ENCODE assay signal across 8 mouse cellular contexts in the genomic region with DNA sequence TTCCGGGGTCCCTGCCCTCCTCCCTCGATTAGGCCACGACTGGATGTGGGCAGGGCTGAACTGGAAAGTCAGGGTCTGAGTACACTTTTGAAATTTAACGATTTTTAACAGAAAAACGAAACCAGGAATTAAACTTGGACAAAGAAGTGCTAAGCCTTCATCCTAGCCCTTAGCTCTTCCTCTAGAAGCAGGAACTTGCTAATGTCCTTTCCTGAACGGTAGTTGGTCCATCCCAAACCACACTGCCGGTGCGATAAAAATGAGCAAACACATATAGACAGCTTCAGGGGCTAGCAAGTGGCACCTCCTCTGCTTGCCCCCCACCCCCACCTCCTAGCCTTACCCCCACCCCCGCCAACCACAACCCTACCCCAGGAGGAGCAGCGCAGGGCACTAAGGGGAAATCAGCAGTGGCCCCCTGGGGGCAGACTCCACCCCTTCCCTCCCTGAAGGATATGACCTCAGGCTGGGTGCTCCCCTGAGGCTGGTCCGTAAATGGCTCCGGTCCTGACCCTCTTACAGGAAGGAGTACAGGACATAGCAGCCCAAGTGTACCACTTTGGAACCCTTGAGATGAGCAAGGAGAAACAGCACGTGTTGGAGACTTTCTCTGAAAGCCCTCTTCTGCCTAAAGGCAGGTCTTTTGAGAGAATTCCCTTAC. TPM values are rescaled to one million over a fixed set of nuclear protein-coding genes. Genes with fewer than 3 reads are reported as not detected.
DNase-seq lines count a peak whose midpoint lies in the region; ATAC-seq and TF ChIP-seq lines count a peak whose summit lies in the region.

No protein-coding gene starts in this region.

- H3K9me3 ChIP-seq in midbrain, embryonic 11.5 days (ENCODE audit: control insufficient read depth, low read length), result no peaks in the 10 kb centered on the region
- H3K9me3 ChIP-seq in midbrain, postnatal 0 days (ENCODE audit: low read length), result no peaks in the 10 kb centered on the region
- H3K9me3 ChIP-seq in intestine, embryonic 16.5 days (ENCODE audit: control insufficient read depth, low read length), result peaks cover 4% of the 10 kb centered on the region; the same call in 1 of the 2 replicates
- H3K9me3 ChIP-seq in lung, embryonic 15.5 days, result no peaks in the 10 kb centered on the region
- H3K9me3 ChIP-seq in forebrain, postnatal 0 days (ENCODE audit: low read length), result no peaks in the 10 kb centered on the region

- WGBS in midbrain, embryonic 11.5 days, result 75% methylated on average over 13 of the region's 13 CpGs
- 76% methylated on average over 13 of the region's 13 CpGs for WGBS in midbrain, postnatal 0 days
- 70% methylated on average over 13 of the region's 13 CpGs for WGBS in intestine, embryonic 16.5 days
- 63% methylated on average over 13 of the region's 13 CpGs for WGBS in lung, embryonic 15.5 days
- WGBS in forebrain, postnatal 0 days, result 81% methylated on average over 13 of the region's 13 CpGs

- H3K9ac ChIP-seq in midbrain, embryonic 11.5 days (ENCODE audit: low read length), result no peak overlapping the region
- H3K9ac ChIP-seq in midbrain, postnatal 0 days (replicated peaks; ENCODE audit: low read length, poor library complexity, severe bottlenecking), result no peak overlapping the region
- no peak overlapping the region for H3K9ac ChIP-seq in intestine, embryonic 16.5 days (ENCODE audit: low read depth, low read length)
- H3K9ac ChIP-seq in lung, embryonic 15.5 days, result no peak overlapping the region
- no peak overlapping the region for H3K9ac ChIP-seq in forebrain, postnatal 0 days

- H3K4me2 ChIP-seq in midbrain, embryonic 11.5 days, result no peak overlapping the region
- no peak overlapping the region for H3K4me2 ChIP-seq in midbrain, postnatal 0 days (ENCODE audit: low read depth, low read length, poor library complexity, severe bottlenecking)
- no peak overlapping the region for H3K4me2 ChIP-seq in intestine, embryonic 16.5 days (ENCODE audit: low read depth, low read length)
- peak overlapping the region; percentile 53 for H3K4me2 ChIP-seq in lung, embryonic 15.5 days
- no peak overlapping the region for H3K4me2 ChIP-seq in forebrain, postnatal 0 days (ENCODE audit: low read depth)

- H3K4me1 ChIP-seq in midbrain, embryonic 11.5 days (ENCODE audit: control insufficient read depth, insufficient read depth, low read length), result 0 out of 2 replicates have a peak, but pooled peaks cover 2% of the 10 kb centered on the region
- H3K4me1 ChIP-seq in midbrain, postnatal 0 days (ENCODE audit: insufficient read depth, low read length), result no peaks in the 10 kb centered on the region
- H3K4me1 ChIP-seq in intestine, embryonic 16.5 days (ENCODE audit: control insufficient read depth, insufficient read depth, low read length), result no peaks in the 10 kb centered on the region
- H3K4me1 ChIP-seq in lung, embryonic 15.5 days, result peaks cover 8% of the 10 kb centered on the region
- no peaks in the 10 kb centered on the region for H3K4me1 ChIP-seq in forebrain, postnatal 0 days (ENCODE audit: insufficient read depth)

- no peak for DNase-seq in midbrain, embryonic 11.5 days (ENCODE audit: low spot score, missing footprints)
- DNase-seq in midbrain, postnatal 0 days (ENCODE audit: low spot score), result no peak
- peak; percentile 5 to 15 for DNase-seq in gastrocnemius, adult 8-10 months (ENCODE audit: low spot score in 2 of 2)
- DNase-seq in spleen, postnatal 14 days (ENCODE audit: low spot score in 2 of 2), result peak; percentile 48 to 62
- no peak for DNase-seq in layer of hippocampus, postnatal 14 days (ENCODE audit: low spot score in 2 of 2)
- DNase-seq in forebrain, postnatal 0 days, result no peak

- no peak overlapping the region for H3K27ac ChIP-seq in midbrain, embryonic 11.5 days (ENCODE audit: low read depth, low read length)
- no peak overlapping the region for H3K27ac ChIP-seq in midbrain, postnatal 0 days (ENCODE audit: low read depth, low read length)
- no peak overlapping the region for H3K27ac ChIP-seq in intestine, embryonic 16.5 days (ENCODE audit: low read length)
- no peak overlapping the region for H3K27ac ChIP-seq in lung, embryonic 15.5 days
- no peak overlapping the region for H3K27ac ChIP-seq in forebrain, postnatal 0 days (ENCODE audit: low read depth, low read length)

- TF ChIP-seq CTCF in midbrain, postnatal 0 days (IDR thresholded peaks at IDR 0.05), result no peak
- no peak for TF ChIP-seq CTCF in forebrain, postnatal 0 days (IDR thresholded peaks at IDR 0.05; ENCODE audit: low read depth)

- 0 out of 2 replicates have a peak, but pooled peaks have one; percentile 25 for ATAC-seq in midbrain, embryonic 11.5 days (ENCODE audit: low FRiP score)
- ATAC-seq in midbrain, postnatal 0 days (ENCODE audit: low FRiP score), result no peak; the same call in 1 of the 2 replicates
- peak; percentile 59; the same call in 1 of the 2 replicates for ATAC-seq in intestine, embryonic 16.5 days
- ATAC-seq in lung, embryonic 15.5 days (ENCODE audit: borderline replicate concordance, extremely low read depth, low FRiP score, low TSS enrichment), result peak; percentile 71; the same call in 1 of the 2 replicates
- ATAC-seq in forebrain, postnatal 0 days, result no peak

- no peaks in the 10 kb centered on the region for H3K27me3 ChIP-seq in midbrain, embryonic 11.5 days (ENCODE audit: control insufficient read depth, insufficient read depth, low read length)
- H3K27me3 ChIP-seq in midbrain, postnatal 0 days (ENCODE audit: insufficient read depth, low read length), result no peaks in the 10 kb centered on the region
- H3K27me3 ChIP-seq in intestine, embryonic 16.5 days (replicated peaks; ENCODE audit: control insufficient read depth, insufficient read depth, low read length), result no peaks in the 10 kb centered on the region
- no peaks in the 10 kb centered on the region for H3K27me3 ChIP-seq in lung, embryonic 15.5 days
- no peaks in the 10 kb centered on the region for H3K27me3 ChIP-seq in forebrain, postnatal 0 days (ENCODE audit: insufficient read depth, low read length)

- H3K36me3 ChIP-seq in midbrain, embryonic 11.5 days (ENCODE audit: control insufficient read depth, insufficient read depth, low read length), result no peaks in the 10 kb centered on the region
- no peaks in the 10 kb centered on the region for H3K36me3 ChIP-seq in midbrain, postnatal 0 days (ENCODE audit: insufficient read depth, low read length)
- H3K36me3 ChIP-seq in intestine, embryonic 16.5 days (ENCODE audit: control insufficient read depth, insufficient read depth, low read length), result no peaks in the 10 kb centered on the region
- no peaks in the 10 kb centered on the region for H3K36me3 ChIP-seq in lung, embryonic 15.5 days
- no peaks in the 10 kb centered on the region for H3K36me3 ChIP-seq in forebrain, postnatal 0 days (ENCODE audit: insufficient read depth)

- no peak overlapping the region for H3K4me3 ChIP-seq in midbrain, embryonic 11.5 days (ENCODE audit: low read depth, low read length)
- no peak overlapping the region for H3K4me3 ChIP-seq in midbrain, postnatal 0 days (ENCODE audit: low read depth, low read length)
- no peak overlapping the region for H3K4me3 ChIP-seq in intestine, embryonic 16.5 days (ENCODE audit: low read length)
- H3K4me3 ChIP-seq in lung, embryonic 15.5 days, result peak overlapping the region; percentile 34; the same call in 1 of the 2 replicates
- no peak overlapping the region for H3K4me3 ChIP-seq in forebrain, postnatal 0 days (ENCODE audit: low read depth, low read length)

RNA-seq across cellular contexts. Expression of a gene that starts 42.9 kb away (rescaled TPM):
- polyA plus RNA-seq in midbrain, embryonic 11.5 days (2014; fragmentation: Nextera tagmentation; extraction: Ambion mirVana), result 1.1 and 1.2 TPM in 2 replicates
- total RNA-seq in midbrain, postnatal 0 days (2014; rRNA removed), result 0.76 and 1.0 TPM in 2 replicates
- polyA plus RNA-seq in midbrain, postnatal 0 days (2015; fragmentation: Nextera tagmentation; extraction: Ambion mirVana), result 0.31 and 0.56 TPM in 2 replicates
- not detected for total RNA-seq in gastrocnemius, adult 8-10 months (2022)
- 0.56 and 1.3 TPM in 2 replicates for polyA plus RNA-seq in intestine, embryonic 16.5 days (2015; fragmentation: Nextera tagmentation; extraction: Ambion mirVana)
- polyA plus RNA-seq in lung, embryonic 15.5 days (2015; fragmentation: Nextera tagmentation; extraction: Ambion mirVana), result 1.2 and 1.5 TPM in 2 replicates
- under 1 TPM in 1 of 2 experiments, not detected in 1; 0.36 TPM for total RNA-seq in layer of hippocampus, postnatal 14 days (2021)
- 0.46 and 2.0 TPM in 2 replicates for total RNA-seq in forebrain, postnatal 0 days (2014; rRNA removed)
- polyA plus RNA-seq in forebrain, postnatal 0 days (2015; fragmentation: Nextera tagmentation; extraction: Ambion mirVana), result 0.19 and 0.25 TPM in 2 replicates

RNA-seq across cellular contexts. Expression of a gene that starts 57.6 kb away (rescaled TPM):
- polyA plus RNA-seq in midbrain, embryonic 11.5 days (2014; fragmentation: Nextera tagmentation; extraction: Ambion mirVana), result 68.0 and 69.0 TPM in 2 replicates
- 167 and 185 TPM in 2 replicates for total RNA-seq in midbrain, postnatal 0 days (2014; rRNA removed)
- 40.3 and 45.9 TPM in 2 replicates for polyA plus RNA-seq in midbrain, postnatal 0 days (2015; fragmentation: Nextera tagmentation; extraction: Ambion mirVana)
- 100 to 1,000 TPM; 177 to 206 (median 195) TPM for total RNA-seq in gastrocnemius, adult 8-10 months (2022)
- 14.4 and 22.9 TPM in 2 replicates for polyA plus RNA-seq in intestine, embryonic 16.5 days (2015; fragmentation: Nextera tagmentation; extraction: Ambion mirVana)
- polyA plus RNA-seq in lung, embryonic 15.5 days (2015; fragmentation: Nextera tagmentation; extraction: Ambion mirVana), result 28.9 and 29.3 TPM in 2 replicates
- 100 to 1,000 TPM; 126 to 129 TPM for total RNA-seq in layer of hippocampus, postnatal 14 days (2021)
- 191 and 216 TPM in 2 replicates for total RNA-seq in forebrain, postnatal 0 days (2014; rRNA removed)
- polyA plus RNA-seq in forebrain, postnatal 0 days (2015; fragmentation: Nextera tagmentation; extraction: Ambion mirVana), result 41.1 and 46.1 TPM in 2 replicates

Comparison
In these comparisons a context has a peak if more than half of its experiments do, and no peak if none do; other contexts are left out.
1. ATAC-seq: peak in midbrain, embryonic 11.5 days (single experiment), intestine, embryonic 16.5 days (single experiment) and lung, embryonic 15.5 days (single experiment); none in midbrain, postnatal 0 days (single experiment) and forebrain, postnatal 0 days (single experiment).
2. DNase-seq: peak in gastrocnemius, adult 8-10 months (2 of 2) and spleen, postnatal 14 days (2 of 2); none in midbrain, embryonic 11.5 days (single experiment), midbrain, postnatal 0 days (single experiment), layer of hippocampus, postnatal 14 days (0 of 2) and forebrain, postnatal 0 days (single experiment).